Mouse (Mus musculus) cerebellum, postnatal 25 days (tissue): Measurements from ENCODE around the gene Olfr1380.
"Not testable (repeated sequence)": the region's sequence is repeated elsewhere in the genome, so short reads cannot be mapped to it uniquely, and the experiment has no call there.

ENCODE experiments used
- DNase-seq, 2 experiments: peaks; one replicate each; pipeline ENCODE4 v3.0.0; 2021; ENCODE audit warnings: mixed read lengths in 2 of 2

Olfr1380 gene

GRCm38 (mm10) chr11:49556578-49556977, at the start of gene Olfr1380:
Gene Olfr1380 (plus strand): TSS chr11:49556878.
- DNase-seq: not testable (repeated sequence)

GRCm38 (mm10) chr11:49518086-49518485, 38.6 kb upstream of the Olfr1380 start:
- no peak for DNase-seq

DNA sequence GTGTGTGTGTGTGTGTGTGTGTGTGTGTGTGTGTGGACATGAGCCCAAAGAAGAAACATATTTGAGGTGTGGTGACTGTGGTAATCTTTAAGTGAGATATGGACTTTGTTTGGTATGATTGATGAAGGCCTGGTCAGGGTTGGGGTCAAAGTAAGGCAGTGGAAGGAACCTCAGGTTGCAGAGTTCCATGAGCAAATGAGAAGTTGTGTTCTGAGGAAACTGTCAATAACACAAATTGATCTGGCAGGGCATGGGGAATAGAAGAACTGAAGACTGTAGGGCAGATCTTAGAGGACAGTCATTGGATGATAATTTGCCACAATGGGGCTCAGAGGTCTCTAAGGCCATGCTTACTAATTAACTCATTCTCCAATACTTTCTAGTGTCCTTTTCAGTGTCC, 37.3 kb upstream of the Olfr1380 start, which contains the start of gene Olfr1383:
Gene Olfr1383 (plus strand): TSS at position 301 of the 400 bp plus-strand sequence.
- no peak for DNase-seq

- no peak for DNase-seq
Observed at GRCm38 (mm10) chr11:49527947-49528346, 28.7 kb upstream of the Olfr1380 start, which contains the start of gene Olfr1382. Gene Olfr1382 (plus strand): TSS chr11:49528247.

- no peak for DNase-seq
Observed at GRCm38 (mm10) chr11:49532761-49533160, 23.9 kb upstream of the Olfr1380 start.

DNA sequence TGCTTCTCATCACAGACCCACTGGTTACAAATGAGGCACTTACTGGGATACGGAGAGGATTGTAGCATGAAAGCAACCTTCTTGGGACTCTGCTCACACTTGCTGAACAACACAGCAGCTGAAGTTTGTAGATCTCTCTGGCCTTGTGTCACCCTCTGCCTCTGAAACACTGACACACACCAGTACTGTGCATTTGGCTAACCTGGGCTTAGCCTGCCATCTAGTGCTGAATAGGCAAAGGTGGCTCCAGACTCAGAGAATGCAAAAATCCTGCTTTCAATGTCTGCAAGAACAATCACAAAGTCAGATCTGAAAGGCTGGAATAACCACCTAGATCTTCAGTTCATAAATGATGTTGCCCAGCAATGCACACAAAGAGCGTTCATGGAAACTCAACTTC, 20.0 kb upstream of the Olfr1380 start:
- not testable (repeated sequence) for DNase-seq

DNA sequence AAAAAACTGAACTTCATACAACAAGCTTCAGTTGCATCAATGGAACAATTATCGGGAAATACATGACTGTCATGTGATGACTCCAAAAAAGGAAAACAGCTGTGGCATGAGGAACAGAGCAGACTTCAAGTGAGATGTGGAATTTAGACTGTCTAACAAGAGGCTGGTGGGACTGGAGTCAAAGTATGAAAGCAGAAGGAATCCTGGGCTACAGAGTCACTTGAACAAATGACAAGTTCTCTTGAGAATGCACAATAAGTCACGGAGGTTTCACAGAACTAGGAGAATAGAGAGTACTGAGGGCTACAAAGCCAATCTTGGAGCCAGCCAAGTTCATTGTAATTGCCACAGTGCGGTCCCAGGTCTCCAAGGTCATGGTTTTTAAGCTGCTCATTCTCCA, 13.5 kb upstream of the Olfr1380 start, which contains the start of gene Olfr1381:
Gene Olfr1381 (plus strand): TSS at position 301 of the 400 bp plus-strand sequence.
- DNase-seq: not testable (repeated sequence)

DNA sequence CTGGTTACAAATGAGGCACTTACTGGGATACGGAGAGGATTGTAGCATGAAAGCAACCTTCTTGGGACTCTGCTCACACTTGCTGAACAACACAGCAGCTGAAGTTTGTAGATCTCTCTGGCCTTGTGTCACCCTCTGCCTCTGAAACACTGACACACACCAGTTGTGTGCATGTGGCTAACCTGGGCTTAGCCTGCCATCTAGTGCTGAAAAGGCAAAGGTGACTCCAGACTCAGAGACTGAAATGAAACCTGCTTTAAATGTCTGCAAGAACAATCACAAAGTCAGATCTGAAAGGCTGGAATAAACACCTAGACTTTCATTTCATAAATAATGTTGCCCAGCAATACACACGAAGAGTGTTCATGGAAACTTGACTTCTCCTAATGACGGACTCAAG, 2.6 kb upstream of the Olfr1380 start:
- not testable (repeated sequence) for DNase-seq

DNA sequence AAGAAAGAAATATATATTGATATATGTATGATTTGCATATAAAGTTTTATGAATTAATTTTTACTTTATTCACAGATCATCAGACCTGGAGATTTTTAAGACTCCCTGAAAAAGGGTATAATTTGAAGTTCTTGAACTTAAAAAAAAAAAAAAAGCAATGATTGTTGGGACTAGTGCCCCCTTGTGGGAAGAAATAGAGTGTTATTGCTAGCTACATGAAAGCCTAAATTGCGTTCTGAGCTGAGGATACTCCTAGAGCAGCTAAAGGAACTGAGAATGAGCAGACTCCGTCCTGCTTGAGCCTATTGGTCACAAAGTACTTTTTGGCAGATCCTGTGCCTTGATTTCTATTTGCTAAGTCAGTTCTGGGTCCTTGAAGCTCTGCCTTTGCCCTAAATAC, 18.4 kb downstream of the Olfr1380 start:
- not testable (repeated sequence) for DNase-seq

DNA sequence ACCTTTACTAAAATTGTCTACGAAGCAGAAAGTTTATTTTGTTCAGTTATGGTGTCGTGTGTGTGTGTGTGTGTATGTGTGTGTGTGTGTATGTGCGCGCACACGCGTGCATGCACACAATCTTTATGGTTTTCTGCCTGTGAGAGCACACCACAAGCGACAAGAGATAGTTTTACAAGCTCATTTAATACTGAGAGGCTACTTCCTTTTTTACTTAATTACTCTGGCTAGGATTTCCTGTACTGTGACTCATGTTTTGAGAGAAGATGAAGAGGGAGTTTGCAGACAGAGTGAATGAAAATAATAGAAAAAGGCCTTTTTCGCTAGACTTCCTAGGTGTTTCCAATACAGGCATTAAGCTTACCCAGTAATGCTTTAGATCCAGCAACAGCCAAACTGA, 23.8 kb downstream of the Olfr1380 start:
- not testable (repeated sequence) for DNase-seq

DNA sequence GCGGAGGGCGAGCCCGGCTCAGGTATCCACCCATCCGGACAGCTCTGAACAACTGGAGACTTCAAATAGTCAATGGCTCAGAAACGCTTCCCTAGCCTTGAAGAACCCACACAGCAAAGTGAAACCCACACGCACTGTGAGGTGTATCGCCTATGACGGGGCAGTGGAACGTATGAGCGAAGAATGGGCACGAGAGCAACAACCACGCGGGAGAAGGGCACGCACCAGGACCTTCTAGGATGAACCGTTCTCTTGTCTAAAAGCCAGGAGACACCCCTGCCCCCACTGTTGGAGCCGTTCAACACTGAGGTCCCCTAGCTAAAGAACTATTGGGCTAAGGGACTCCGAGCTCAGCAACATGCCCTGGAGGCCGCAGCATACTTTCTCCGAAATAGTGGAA, 33.5 kb downstream of the Olfr1380 start:
- no peak for DNase-seq

DNA sequence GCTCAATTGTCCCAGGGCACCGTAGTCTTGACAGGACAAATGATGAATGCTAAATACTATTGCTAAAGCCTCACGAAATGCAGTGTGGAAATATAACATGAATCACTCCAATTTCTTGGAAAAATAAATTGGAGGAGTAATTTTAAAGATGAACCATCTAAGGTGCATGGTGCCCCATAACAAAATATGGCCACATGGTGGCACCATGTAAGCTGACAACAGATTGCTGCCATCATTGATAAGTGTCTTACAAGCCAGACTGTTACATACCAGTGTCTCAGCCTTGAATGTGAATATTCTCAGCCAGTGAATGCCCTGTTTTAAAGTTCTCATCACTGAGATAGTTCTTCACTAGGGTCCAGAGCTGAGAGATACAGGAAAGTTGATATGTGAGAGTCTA, 40.5 kb downstream of the Olfr1380 start:
- DNase-seq: not testable (repeated sequence)

GRCm38 (mm10) chr11:49608306-49608705, 51.6 kb downstream of the Olfr1380 start:
- not testable (repeated sequence) for DNase-seq

DNA sequence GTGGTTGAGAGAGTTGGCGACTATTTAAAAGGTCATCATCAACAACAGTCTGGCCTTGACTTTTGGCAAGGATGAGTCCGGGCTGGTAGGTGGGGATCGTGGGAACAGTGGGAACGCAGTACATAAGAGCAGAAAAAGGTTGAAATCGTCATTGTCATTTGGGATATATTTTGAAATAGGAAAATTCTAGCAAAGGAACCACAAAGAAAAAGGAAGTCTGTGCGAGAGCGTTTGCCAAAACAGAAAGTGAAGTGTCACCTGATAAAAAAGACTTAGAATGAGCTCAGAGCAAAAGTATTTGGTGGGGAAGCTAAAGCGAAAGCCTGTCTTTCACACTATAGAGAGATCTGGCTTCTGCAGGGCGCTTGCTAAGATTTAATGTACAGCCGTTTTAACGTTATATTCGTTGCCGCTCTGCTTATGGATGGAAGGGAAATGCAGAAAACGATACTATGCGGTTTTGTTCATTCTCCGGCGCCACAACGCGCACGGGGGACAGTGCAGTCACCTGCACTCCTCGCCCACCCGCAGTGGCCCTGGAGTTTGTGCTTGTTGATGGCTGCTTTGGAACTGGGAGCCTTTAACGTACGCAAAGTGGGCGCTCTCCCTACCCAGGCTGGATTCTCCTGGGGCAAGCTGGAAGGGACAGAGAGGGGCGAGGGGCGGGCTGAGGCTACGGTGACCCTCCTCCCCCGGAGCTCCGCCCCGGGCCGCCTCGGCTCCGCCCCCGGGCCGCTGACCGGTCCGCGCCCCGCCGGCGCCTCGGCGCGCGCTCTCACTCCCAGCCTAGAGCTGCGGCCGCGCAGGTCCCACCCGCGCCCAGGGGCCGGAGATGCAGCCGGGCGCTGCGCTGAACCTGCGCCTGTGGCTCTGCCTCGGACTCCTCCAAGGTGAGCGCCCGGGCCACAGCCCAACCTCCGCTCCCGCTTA, 52.5 kb downstream of the Olfr1380 start, which contains the start of gene Flt4:
Gene Flt4 (plus strand): TSS at position 326 of the 930 bp plus-strand sequence.
- DNase-seq: not testable (repeated sequence)

DNA sequence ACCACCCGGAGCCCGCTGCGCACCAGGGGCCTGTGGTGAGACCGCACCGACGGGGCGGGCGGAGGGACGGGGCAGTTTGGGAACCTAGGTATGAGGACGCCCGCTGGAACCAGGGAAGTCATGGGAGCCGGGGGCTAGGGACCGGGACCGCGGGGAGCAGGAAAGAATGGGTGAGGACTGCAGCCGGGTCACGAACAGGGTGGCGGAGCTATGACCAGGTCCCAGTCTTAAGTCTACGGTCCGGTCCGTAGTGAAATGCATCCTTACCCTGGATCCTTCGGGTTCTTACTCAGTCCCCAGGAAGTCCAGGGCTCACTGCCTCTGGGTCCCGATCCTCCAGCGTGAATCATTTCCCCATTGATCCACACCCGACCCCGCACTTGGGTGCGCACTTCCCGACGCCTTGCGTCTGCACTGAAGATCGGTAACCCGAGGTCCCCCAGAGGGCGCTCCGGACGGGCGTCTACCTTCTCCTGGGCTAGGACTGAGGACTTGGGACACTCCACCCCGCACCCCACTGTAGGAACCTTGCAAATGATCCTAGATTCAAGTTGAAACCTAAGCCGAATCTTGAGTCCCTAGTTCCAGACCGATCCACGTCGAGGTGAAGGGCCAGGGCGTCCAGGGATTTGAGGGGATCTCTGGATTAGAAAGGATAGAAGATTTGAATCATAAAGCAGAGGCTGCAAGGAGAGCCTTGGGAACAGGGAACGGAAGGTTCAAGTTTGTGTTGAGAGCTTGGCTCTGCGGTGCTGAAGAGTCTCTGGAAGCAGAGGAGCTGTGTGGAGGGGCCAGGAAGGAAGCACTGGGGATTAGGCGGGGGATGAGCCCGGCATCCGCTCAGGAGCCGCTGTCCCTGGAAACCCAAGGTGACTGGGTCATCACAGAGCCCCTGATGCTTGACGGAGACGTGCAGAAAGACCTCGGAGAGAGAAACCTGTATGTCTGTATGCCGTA, 53.5 kb downstream of the Olfr1380 start:
- not testable (repeated sequence) for DNase-seq

GRCm38 (mm10) chr11:49611349-49611748, 54.7 kb downstream of the Olfr1380 start:
- DNase-seq: not testable (repeated sequence)

- DNase-seq: no peak
Observed at GRCm38 (mm10) chr11:49612154-49612553, 55.5 kb downstream of the Olfr1380 start.

DNA sequence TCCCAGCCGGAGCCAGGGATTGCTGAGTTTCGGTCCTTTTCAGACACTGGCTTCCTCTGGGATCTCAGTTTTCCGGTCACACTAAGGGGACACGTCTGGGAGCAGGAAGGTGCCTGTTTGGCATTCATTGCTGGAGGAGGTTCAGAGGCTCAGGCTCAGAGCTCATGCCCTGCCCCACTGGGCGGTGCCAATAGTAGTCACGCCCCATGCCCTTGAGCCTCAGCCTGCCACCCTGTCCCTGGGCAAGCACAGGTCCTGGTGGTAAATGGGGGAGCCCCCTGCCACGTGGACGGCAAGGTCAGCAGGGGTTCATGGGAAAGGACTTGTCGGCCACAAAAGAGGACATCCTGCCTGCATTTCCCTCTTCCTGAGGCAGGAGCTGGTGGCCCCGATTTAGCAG, 56.7 kb downstream of the Olfr1380 start:
- DNase-seq: no peak
